Mouse (Mus musculus): ENCODE results near the gene Rbfox2.
"Not testable (repeated sequence)": the region's sequence is repeated elsewhere in the genome, so short reads cannot be mapped to it uniquely, and the experiment has no call there.

Gene Rbfox2

GRCm38 (mm10) chr15:77306547-77307261, at the start of gene Rbfox2:
TSS of gene Rbfox2 (minus strand) at chr15:77307004.
- peak; percentile 96 for DNase-seq (ENCODE audit: low read depth)

DNA sequence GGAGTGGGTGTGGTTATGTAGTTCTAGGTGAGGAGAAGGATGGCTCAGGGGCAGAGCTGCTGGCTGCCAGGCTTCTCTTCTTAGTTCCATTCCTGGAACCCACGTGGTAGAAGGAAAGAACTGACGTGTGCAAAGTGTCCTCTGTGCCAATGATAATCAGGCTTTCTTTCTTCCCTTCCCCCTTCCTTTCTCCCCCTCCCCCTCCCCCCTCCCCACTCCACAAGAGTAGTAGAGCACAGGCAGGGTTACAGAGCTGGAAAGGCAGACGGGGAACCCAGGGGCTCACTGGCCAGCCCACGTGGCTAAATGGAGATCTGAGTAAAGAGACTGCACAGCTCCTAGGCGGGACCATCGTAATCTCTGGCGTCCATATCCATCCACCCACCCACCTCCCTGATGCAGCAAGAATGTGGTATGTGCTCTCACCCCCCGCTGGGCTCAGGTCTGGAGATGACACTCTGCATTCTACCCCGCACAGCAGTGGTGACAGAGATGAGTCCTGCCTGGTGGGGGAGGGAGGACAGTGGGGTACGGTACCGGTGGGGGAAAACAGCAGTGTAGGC, 49.5 kb upstream of the Rbfox2 start:
- DNase-seq (ENCODE audit: low read depth) = no peak

DNA sequence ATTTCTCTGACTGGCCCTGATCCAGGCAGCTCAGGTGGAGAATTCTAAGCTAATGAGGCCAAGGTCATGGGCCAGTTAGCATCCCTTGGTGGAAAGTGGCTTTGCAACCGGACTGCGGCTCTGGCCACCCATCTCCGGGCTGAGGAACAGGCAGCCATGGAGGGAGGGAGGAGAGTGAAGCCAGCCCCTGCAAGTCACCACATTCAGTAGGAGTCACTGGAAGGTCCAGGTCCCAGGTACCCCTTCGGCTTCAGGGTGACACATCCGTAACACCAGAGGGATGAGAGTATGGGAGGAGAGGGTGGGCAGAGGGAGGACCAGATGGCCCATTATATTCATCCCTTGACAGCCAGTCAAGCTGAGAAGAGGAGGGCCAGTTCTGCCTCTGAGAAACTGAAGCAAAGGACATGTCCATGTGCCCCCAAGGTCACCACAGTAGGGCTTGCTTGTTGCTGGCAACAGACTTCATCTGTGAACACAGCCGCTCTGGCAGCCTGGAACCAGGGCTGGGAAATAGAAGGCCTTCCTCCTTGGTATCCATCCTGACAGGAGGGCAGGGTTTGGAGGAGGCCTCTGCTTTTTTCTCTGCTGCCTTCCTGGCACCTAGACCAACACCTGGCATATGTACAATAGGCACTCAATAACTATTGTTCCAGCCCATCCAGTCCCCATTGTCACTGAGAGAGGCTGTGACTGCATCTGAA, 48.2 kb upstream of the Rbfox2 start:
- DNase-seq (ENCODE audit: low read depth) = no peak

- DNase-seq (ENCODE audit: low read depth) = no peak
Observed at GRCm38 (mm10) chr15:77354496-77354847, 47.7 kb upstream of the Rbfox2 start.

GRCm38 (mm10) chr15:77353764-77354163, 47.0 kb upstream of the Rbfox2 start:
- DNase-seq (ENCODE audit: low read depth) = no peak

DNA sequence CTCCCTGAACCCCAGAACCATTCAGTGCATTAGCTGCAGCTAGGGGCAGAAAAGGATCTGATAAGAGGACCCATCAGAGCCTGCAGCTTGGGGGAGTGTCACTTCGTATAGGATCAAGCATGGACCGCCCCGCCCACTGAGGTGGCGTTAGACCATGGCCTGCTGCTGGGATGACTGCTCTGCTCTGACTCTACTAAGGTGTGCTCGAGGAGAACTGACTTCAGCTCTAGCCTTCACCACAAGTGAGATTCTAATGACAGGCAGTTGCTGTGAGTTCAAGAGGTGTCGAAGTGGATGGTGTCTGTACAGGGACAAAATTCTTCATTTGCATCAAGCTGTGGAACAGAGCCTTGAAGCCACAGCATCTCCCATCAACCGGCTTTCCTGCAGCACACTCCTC, 46.1 kb upstream of the Rbfox2 start:
- no peak for DNase-seq (ENCODE audit: low read depth)

DNA sequence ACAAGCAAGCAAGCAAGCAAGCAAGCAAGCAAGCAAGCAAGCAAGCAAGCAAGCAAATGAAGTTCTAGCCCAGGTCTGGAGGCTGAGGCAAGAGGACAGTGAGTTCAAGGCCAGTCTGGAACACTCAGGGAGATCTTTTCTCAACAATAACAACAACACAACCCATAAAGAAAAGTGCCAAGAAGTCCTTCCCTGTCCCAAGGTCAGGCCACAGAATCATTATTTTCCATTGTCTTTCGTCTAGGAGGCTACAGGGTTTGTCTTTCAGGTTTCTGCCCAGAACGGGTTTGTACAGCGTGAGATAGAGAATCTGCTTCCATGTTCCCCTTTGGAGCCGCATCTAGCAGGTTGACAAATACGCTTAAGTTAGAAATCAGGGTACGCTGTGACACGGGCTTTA, 43.3 kb upstream of the Rbfox2 start:
- DNase-seq (ENCODE audit: low read depth) = no peak

DNA sequence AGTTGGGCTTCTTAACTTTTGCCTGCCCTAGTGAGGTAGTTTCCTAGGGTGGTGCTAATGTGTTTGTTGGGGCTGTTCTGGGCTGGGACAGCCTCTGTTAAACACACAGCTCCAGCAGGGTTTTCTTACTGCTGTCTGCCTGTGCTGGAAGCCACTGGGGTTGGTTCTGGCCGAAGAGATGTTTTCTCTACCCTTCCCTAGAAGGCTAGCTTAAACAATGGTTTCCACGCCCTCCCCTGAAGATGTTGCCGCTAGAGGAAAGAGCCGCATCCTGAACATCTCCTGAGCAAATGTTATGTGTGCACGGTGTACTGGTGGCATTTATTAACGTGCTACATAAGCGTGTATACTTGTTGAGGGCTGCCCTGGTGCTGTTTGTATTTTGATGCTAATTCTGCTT, 41.3 kb upstream of the Rbfox2 start:
- no peak for DNase-seq (ENCODE audit: low read depth)

DNA sequence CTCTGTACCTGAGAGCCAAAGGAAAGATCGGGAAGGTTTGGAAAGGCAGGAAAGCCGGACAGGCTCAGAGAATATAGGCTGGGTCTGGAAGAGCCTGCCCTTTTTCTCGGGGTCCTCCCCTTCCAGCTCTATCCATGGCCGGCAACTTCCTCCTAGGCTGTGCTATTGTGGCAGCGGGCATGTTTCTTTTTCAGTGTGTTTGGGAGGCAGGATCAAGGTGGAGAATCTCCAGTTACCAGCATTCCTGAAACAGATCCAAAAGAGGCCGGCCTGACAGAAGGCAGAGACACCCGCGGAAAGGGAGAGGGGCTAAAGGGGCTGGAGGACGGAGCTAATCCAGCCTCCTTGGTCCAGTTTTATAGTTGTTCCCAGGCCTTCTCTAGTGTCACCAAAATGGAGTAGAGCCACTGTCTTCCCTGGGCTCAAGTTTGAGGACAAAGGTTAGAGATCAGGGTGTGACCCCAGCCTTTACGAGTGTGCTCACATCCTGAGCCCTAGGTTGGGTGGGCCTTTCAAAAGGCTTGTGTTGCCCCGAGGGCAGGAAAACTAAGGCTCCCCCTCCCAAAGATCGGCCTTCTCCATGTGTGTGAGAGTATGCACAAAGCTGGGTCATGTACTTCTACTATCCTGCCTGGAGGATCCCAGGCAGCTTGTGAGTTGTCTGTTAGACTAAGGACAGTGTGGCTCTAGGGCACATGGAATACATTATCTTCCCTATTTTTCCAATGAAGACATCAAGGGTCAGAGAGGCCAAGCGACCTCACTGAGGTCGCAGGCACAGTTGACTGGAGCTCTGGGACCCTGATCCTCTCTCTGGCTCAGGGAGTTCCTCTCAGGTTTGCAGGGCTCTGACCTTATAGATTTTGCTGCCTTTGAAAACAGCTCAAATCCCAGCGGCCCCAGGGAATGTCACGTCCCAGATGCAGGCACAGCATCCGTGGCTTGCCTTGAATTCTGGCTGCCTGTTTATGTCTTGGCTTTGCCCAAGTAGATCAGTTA, 37.6 kb upstream of the Rbfox2 start:
- no peak for DNase-seq (ENCODE audit: low read depth)

GRCm38 (mm10) chr15:77343527-77344091, 36.8 kb upstream of the Rbfox2 start:
- no peak for DNase-seq (ENCODE audit: low read depth)

DNA sequence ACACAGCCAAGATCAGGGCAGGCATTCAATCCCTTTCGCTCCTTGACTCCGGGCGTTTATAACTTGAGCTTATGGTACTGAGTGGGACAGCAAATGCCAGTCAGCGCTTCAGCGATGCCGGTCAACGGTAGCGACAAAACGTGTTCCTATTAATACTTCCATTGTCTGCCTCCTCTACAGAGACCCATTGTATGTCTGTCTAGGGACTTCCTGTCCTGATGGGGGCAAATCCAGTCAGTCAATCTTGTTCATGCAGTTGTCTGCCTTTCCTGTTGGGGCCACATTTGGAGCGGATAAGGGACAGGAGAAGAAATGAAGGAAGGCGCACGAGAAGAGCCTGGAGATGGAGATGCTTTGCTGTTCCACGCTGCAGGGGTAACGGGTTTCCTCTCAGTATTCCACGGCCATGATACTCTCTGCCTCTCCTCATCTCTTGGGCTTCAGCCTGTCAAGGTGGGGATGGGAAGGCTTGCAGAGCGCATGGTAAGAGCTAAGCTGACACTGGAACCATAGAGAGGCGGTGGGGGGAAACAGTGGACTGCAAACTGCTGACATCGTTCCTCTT, 36.2 kb upstream of the Rbfox2 start:
- DNase-seq (ENCODE audit: low read depth) = no peak

GRCm38 (mm10) chr15:77342005-77342404, 35.2 kb upstream of the Rbfox2 start:
- no peak for DNase-seq (ENCODE audit: low read depth)

DNA sequence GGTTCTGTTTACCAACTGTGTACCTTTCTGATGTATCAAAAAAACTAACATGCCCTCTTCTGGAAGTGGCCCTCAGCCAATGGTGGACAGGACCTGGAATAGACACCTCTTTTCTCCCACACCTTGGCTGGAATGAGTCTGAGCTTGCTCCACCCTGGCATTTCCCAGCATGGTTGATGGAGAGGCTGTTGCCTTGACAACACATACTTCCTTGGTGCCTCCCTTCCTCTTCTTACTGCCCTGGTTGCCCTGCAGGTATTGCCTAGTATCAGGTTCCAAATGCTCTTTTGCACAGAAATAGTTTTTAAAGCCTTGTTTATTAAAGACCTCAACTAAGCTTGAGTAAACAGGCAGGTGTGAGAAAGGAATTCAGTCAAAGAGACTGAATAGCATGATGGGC, 33.8 kb upstream of the Rbfox2 start:
- DNase-seq (ENCODE audit: low read depth) = no peak

- no peak for DNase-seq (ENCODE audit: low read depth)
Observed at GRCm38 (mm10) chr15:77338924-77339429, 32.2 kb upstream of the Rbfox2 start.

DNA sequence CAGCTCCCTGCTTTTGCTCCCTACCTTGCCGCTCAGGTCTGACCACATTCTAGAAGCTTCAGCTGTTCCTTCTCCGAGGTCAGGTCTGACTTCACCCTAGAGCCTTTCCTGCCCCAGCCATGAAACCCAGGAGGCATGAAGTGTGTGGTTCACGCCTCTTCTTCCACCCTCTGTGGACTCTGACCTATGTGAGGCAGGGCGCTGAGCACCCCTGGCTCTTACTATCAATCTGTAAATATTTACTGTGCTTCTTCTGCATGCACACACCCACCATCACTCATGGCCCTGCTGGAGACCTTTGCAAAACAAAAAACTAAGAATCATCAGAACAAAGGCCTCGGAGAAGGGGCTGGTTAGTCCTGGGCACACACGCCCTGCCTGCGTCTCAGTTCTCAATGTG, 31.6 kb upstream of the Rbfox2 start:
- DNase-seq (ENCODE audit: low read depth) = no peak

DNA sequence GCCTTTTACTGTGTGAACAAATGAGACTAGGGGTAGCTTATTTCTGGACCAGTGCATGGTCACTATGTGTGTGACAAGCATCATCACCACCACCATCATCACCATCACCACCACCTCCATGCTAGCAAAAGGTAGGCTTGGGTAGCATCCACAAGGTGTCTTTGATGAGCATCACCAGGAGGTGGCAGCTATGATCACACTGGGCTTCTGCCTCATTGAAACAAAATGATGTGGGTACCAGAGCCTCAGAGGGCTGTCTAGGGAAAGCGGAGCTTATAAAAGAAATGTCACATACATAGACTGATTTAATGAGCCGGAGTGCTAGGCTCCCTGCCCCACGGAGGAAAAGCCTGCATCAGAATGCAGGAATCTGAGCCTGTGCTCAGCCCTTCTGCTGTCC, 31.1 kb upstream of the Rbfox2 start:
- no peak for DNase-seq (ENCODE audit: low read depth)

GRCm38 (mm10) chr15:77336968-77337341, 30.2 kb upstream of the Rbfox2 start:
- no peak for DNase-seq (ENCODE audit: low read depth)

DNA sequence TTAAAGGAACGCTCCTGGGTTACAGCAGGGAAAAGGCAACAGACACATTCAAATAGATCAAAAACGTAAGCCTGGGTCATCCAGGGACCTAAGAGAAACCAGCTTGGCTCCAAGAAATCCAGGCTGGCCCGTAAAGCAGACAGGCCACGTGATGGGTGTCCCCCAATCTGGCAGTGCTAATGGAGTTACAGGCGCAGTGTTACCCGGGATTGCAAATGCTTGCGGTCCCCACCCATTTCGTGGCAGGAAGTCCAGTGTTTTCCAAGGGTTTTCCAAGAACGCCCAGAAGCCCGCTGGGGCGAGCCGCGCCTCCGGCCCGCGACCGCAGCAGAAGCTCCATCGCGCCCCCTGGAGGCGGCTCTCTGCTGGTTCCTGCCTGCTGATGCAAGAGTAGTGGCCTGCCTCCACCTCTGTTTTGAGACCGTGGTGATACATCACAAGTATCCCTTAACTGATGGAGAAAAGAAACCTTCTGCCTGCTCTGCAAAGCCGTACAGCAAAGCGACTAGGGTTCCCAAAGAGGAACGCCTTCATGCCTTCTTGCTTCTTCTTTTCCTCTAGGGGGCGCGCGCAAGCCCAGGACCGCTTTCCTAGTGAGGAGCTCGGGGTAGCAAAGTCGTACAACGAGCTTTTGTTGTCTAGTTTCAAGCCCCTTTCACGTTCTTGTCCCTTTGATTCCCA, 29.6 kb upstream of the Rbfox2 start:
- DNase-seq (ENCODE audit: low read depth) = peak; percentile 94

DNA sequence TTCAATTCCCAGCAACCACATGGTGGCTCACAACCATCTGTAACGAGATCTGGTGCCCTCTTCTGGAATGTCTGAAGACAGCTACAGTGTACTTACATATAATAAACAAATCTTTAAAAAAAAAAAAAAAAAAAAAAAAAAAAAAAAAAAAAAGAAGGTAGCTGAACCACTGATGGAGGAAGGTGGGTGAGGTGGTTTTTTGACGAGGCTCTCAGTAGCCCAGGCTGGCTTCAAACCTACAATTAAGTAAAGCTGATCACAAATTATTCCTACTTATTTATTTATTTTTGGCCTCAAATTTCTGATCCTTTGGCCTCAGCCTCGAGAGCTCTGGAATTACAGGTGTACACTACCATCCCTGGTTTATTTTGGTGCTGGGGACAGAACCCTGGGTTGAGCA, 28.4 kb upstream of the Rbfox2 start:
- DNase-seq (ENCODE audit: low read depth) = not testable (repeated sequence)

GRCm38 (mm10) chr15:77332272-77332991, 25.6 kb upstream of the Rbfox2 start:
- DNase-seq (ENCODE audit: low read depth) = peak; percentile 97

All from fibroblast of lung, adult 2 months (primary cell).